Mouse (Mus musculus) gonadal fat pad, adult 2 months (tissue): ENCODE data around the gene Sorbs1. TPM values are rescaled to one million over a fixed set of nuclear protein-coding genes. Genes with fewer than 3 reads are reported as not detected.

Experiments
- DNase-seq: peaks from one replicate; pipeline ENCODE4 v3.0.0-alpha.2; 2012; ENCODE audit warnings: low read depth
- polyA plus RNA-seq: library from polyadenylated mRNA; depleted of rRNA; stranded (reverse); fragments of >200 nt; gene quantifications from 2 replicates; pipeline ENCODE4 v1.2.3, GENCODE M21; 2012

Sorbs1 gene
- polyA plus RNA-seq, 1 experiment: 113 TPM

- DNase-seq: no peak
Observed at GRCm38 (mm10) chr19:40348175-40348574, 165.4 kb downstream of the Sorbs1 start.

GRCm38 (mm10) chr19:40346908-40347307 is 166.7 kb downstream of the Sorbs1 start:
- no peak for DNase-seq

GRCm38 (mm10) chr19:40346232-40346844 is 167.2 kb downstream of the Sorbs1 start:
- DNase-seq: no peak

GRCm38 (mm10) chr19:40345684-40346083 is 167.9 kb downstream of the Sorbs1 start:
- no peak for DNase-seq

- no peak for DNase-seq
Observed at GRCm38 (mm10) chr19:40343018-40343417, 170.6 kb downstream of the Sorbs1 start.

GRCm38 (mm10) chr19:40341141-40341540 is 172.4 kb downstream of the Sorbs1 start:
- no peak for DNase-seq

- no peak for DNase-seq
Observed at GRCm38 (mm10) chr19:40336694-40337093, 176.9 kb downstream of the Sorbs1 start.

- no peak for DNase-seq
Observed at GRCm38 (mm10) chr19:40333905-40334304, 179.7 kb downstream of the Sorbs1 start.

- no peak for DNase-seq
Observed at GRCm38 (mm10) chr19:40333081-40333480, 180.5 kb downstream of the Sorbs1 start.

- DNase-seq: no peak
Observed at GRCm38 (mm10) chr19:40332303-40332702, 181.3 kb downstream of the Sorbs1 start.

- no peak for DNase-seq
Observed at GRCm38 (mm10) chr19:40331846-40332245, 181.7 kb downstream of the Sorbs1 start.

GRCm38 (mm10) chr19:40326126-40326525 is 187.5 kb downstream of the Sorbs1 start:
- DNase-seq: no peak

- no peak for DNase-seq
Observed at GRCm38 (mm10) chr19:40325381-40325780, 188.2 kb downstream of the Sorbs1 start.

- DNase-seq: no peak
Observed at GRCm38 (mm10) chr19:40322226-40322625, 191.4 kb downstream of the Sorbs1 start.

GRCm38 (mm10) chr19:40319199-40319598 is 194.4 kb downstream of the Sorbs1 start:
- no peak for DNase-seq

- DNase-seq: no peak
Observed at GRCm38 (mm10) chr19:40318511-40318910, 195.1 kb downstream of the Sorbs1 start.

GRCm38 (mm10) chr19:40317001-40317400 is 196.6 kb downstream of the Sorbs1 start:
- DNase-seq: no peak

- no peak for DNase-seq
Observed at GRCm38 (mm10) chr19:40314252-40314651, 199.3 kb downstream of the Sorbs1 start.

GRCm38 (mm10) chr19:40311631-40312030 is 201.9 kb downstream of the Sorbs1 start:
- no peak for DNase-seq

- no peak for DNase-seq
Observed at GRCm38 (mm10) chr19:40310410-40311130, 203.0 kb downstream of the Sorbs1 start.

- DNase-seq: no peak
Observed at GRCm38 (mm10) chr19:40309911-40310310, 203.7 kb downstream of the Sorbs1 start.

- DNase-seq: no peak
Observed at GRCm38 (mm10) chr19:40307550-40307949, 206.0 kb downstream of the Sorbs1 start.

- no peak for DNase-seq
Observed at GRCm38 (mm10) chr19:40306631-40307030, 206.9 kb downstream of the Sorbs1 start.
